In the genomic region with DNA sequence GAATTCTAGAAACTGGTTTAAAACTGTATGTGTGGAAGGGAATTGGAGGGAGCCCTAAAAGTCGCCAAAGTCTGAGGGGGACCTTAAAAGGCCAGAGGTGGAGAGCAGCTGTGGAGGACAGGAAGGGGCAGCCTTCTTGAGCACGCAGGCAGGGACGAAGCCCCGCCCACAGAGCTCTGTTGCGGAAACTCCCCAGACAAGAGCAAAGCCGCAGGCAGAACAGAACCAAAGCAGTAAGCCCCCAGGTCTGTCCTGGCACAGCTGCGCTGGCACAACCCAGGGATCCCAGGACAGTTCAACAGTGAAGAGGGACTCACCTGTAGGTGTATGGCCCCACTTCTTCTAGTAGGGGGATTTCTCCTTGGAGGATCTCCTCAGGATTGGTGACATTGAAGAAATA, we compare ENCODE assay signal across 12 mouse cellular contexts. TPM values are rescaled to one million over a fixed set of nuclear protein-coding genes. Genes with fewer than 3 reads are reported as not detected.
A peak's percentile ranks its signal among the peaks of the same experiment; 100 is the strongest.
DNase-seq lines count a peak whose midpoint lies in the region; ATAC-seq lines count a peak whose summit lies in the region.
"Had no signal": no experiment of that assay in that cellular context is flagged by ENCODE, and none has a peak within 500 bp of the region (broad histone marks: within the 10 kb centered on the region; RNA-seq: fewer than 3 reads in every experiment).

No protein-coding gene starts in this region.

- DNase-seq in spleen, adult 18-20 months = peak; percentile 16 to 31
- no peak for DNase-seq in spleen, postnatal 36 days (ENCODE audit: low spot score in 2 of 2)
- DNase-seq in naive thymus-derived CD4-positive, alpha-beta T cell, adult 2 months (ENCODE audit: low read depth) = peak; percentile 76
- DNase-seq in layer of hippocampus, postnatal 10 days (ENCODE audit: low spot score in 2 of 2) = no peak
- no peak for DNase-seq in ovary, postnatal 10 days (ENCODE audit: low spot score)
- no peak for DNase-seq in frontal cortex, postnatal 14 days (ENCODE audit: low spot score in 2 of 2)
- DNase-seq: cerebellum, adult 11 months; heart, adult 2 months; kidney, adult 8-10 months; layer of hippocampus, adult 9-11 months; right cerebral cortex, postnatal 14 days had no signal

- peak; percentile 36 for ATAC-seq in granulocyte monocyte progenitor cell, adult 5-6 weeks (replicated peaks; ENCODE audit: poor library complexity, severe bottlenecking)

RNA-seq across cellular contexts. Expression of a gene that starts 21.8 kb away (rescaled TPM):
- 17.2 and 20.9 TPM in 2 replicates for total RNA-seq in granulocyte monocyte progenitor cell, adult 5-6 weeks (2014; fragmentation: Nextera tagmentation)
- 41.2 and 43.1 TPM in 2 replicates for total RNA-seq in granulocyte monocyte progenitor cell, adult 5-6 weeks (2017)
- 10 to 100 TPM; 96.3 to 98.5 TPM for total RNA-seq in layer of hippocampus, postnatal 10 days (2021)

RNA-seq across cellular contexts. Expression of a gene that starts 49.9 kb away (rescaled TPM):
- total RNA-seq in granulocyte monocyte progenitor cell, adult 5-6 weeks (2014; fragmentation: Nextera tagmentation) = 45.1 and 73.9 TPM in 2 replicates
- 82.6 and 103 TPM in 2 replicates for total RNA-seq in granulocyte monocyte progenitor cell, adult 5-6 weeks (2017)
- total RNA-seq in layer of hippocampus, postnatal 10 days (2021) = 10 to 100 TPM; 33.9 to 41.7 TPM

Comparison
In these comparisons a context has a peak if more than half of its experiments do, and no peak if none do; other contexts are left out.
1. DNase-seq: peak in spleen, adult 18-20 months (2 of 2) and naive thymus-derived CD4-positive, alpha-beta T cell, adult 2 months (single experiment); none in spleen, postnatal 36 days (0 of 2), layer of hippocampus, postnatal 10 days (0 of 2), ovary, postnatal 10 days (single experiment) and frontal cortex, postnatal 14 days (0 of 2).